Mouse (Mus musculus): Measurements from ENCODE around the gene Smarce1. TPM values are rescaled to one million over a fixed set of nuclear protein-coding genes. Genes with fewer than 3 reads are reported as not detected.

The Smarce1 gene
- polyA plus RNA-seq, 2 experiments from 2014 or later: 133 to 172 TPM

GRCm38 (mm10) chr11:99167576-99167975 is 63.2 kb downstream of the Smarce1 start:
- no peak for ATAC-seq

- no peak for ATAC-seq
Measured at GRCm38 (mm10) chr11:99166241-99166640, 64.6 kb downstream of the Smarce1 start.

- ATAC-seq: no peak
Measured at GRCm38 (mm10) chr11:99165031-99165752, 65.6 kb downstream of the Smarce1 start.

- peak; percentile 71 for ATAC-seq
Measured at GRCm38 (mm10) chr11:99162972-99163686, 67.7 kb downstream of the Smarce1 start.

DNA sequence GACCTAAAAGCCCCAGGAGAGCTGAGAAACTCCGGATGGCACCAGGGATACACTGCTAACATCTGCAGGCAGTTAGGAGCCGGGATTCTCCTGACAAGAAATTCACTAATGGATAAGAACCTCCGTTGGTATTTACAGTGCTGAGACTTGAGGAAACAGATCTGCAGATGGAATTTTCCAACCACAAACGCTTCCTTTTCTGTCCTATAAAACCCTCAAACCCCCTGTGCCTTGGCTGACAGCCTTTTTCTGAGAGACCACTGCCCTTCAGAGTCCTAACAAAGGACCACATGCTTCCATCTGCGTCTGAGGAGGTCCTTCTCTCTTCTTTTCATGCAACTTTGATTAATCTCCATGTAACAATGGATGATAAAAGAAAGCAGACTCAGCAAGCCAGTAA is 69.2 kb downstream of the Smarce1 start:
- ATAC-seq: no peak

GRCm38 (mm10) chr11:99160228-99160627 is 70.6 kb downstream of the Smarce1 start:
- no peak for ATAC-seq

Other genes with a start within 250 kb of the Smarce1 start
- under 1 TPM in 1 of 2 experiments, not detected in 1; 0.41 TPM for gene Gjd3, start 248.0 kb downstream of the Smarce1 start, polyA plus RNA-seq (2017; shearing (Covaris generic))
- gene Top2a, start 206.8 kb downstream of the Smarce1 start, polyA plus RNA-seq (2017; shearing (Covaris generic)): 100 to 1,000 TPM; 118 to 121 TPM
- gene Igfbp4, start 189.8 kb downstream of the Smarce1 start, polyA plus RNA-seq (2017; shearing (Covaris generic)): 10 to 100 TPM; 33.7 to 43.6 TPM
- gene Tns4, start 141.7 kb downstream of the Smarce1 start, polyA plus RNA-seq (2017; shearing (Covaris generic)): not detected
- 100 to 1,000 TPM; 243 to 261 TPM for gene Ccr7, start 75.9 kb downstream of the Smarce1 start, polyA plus RNA-seq (2017; shearing (Covaris generic))
- gene Krt222, start 13.1 kb upstream of the Smarce1 start, polyA plus RNA-seq (2017; shearing (Covaris generic)): 1 to 10 TPM; 1.4 to 1.7 TPM
- gene Krt24, start 54.2 kb upstream of the Smarce1 start, polyA plus RNA-seq (2017; shearing (Covaris generic)): not detected
- gene Krt25, start 91.9 kb upstream of the Smarce1 start, polyA plus RNA-seq (2017; shearing (Covaris generic)): not detected
- not detected for gene Krt26, start 106.9 kb upstream of the Smarce1 start, polyA plus RNA-seq (2017; shearing (Covaris generic))
- under 1 TPM in 1 of 2 experiments, not detected in 1; 0.21 TPM for gene Krt27, start 120.1 kb upstream of the Smarce1 start, polyA plus RNA-seq (2017; shearing (Covaris generic))
- gene Krt28, start 143.9 kb upstream of the Smarce1 start, polyA plus RNA-seq (2017; shearing (Covaris generic)): not detected
- 1 to 10 TPM; 3.6 to 4.2 TPM for gene Krt10, start 158.3 kb upstream of the Smarce1 start, polyA plus RNA-seq (2017; shearing (Covaris generic))
- not detected for gene Krt12, start 191.2 kb upstream of the Smarce1 start, polyA plus RNA-seq (2017; shearing (Covaris generic))
- gene Krt20, start 207.1 kb upstream of the Smarce1 start, polyA plus RNA-seq (2017; shearing (Covaris generic)): under 1 TPM in 1 of 2 experiments, not detected in 1; 0.17 TPM

All from activated CD4-positive, CD25-positive, alpha-beta regulatory T cell, adult 4 months (primary cell).